Mouse (Mus musculus): ENCODE results near the gene Cd164l2. TPM values are rescaled to one million over a fixed set of nuclear protein-coding genes. Genes with fewer than 3 reads are reported as not detected.

The Cd164l2 gene
- polyA plus RNA-seq, 1 experiment = 0.22 TPM

GRCm38 (mm10) chr4:133170056-133170524 is 41.8 kb upstream of the Cd164l2 start:
- Histone ChIP-seq H3K79me2 (ENCODE audit: control insufficient read depth, insufficient read depth) (peaks cover 95% of the 10 kb centered on the region), H3K27me3 (ENCODE audit: control insufficient read depth, insufficient read depth, insufficient read length) (no peaks in the 10 kb centered on the region), H3K36me3 (ENCODE audit: control insufficient read depth, insufficient read depth) (no peaks in the 10 kb centered on the region), H3K4me3 (no peak overlapping the region), H3ac (ENCODE audit: control insufficient read depth, insufficient read length) (no peak overlapping the region), H3K4me2 (ENCODE audit: low read depth) (peak overlapping the region; percentile 53)
- TF ChIP-seq USF1 (IDR thresholded peaks at IDR 0.05; ENCODE audit: low read depth) = no peak
- no peak for TF ChIP-seq MAX (IDR thresholded peaks at IDR 0.05; ENCODE audit: low read depth)
- TF ChIP-seq MYOD1 (IDR thresholded peaks at IDR 0.05; ENCODE audit: control insufficient read depth in 1 of 3, insufficient read length in 2 of 3, low read depth in 2 of 3) = no peak
- TF ChIP-seq CEBPB (IDR thresholded peaks at IDR 0.05; ENCODE audit: insufficient read depth, poor library complexity, severe bottlenecking) = no peak
- TF ChIP-seq POLR2A (IDR thresholded peaks at IDR 0.05; ENCODE audit: insufficient read length, low read depth) = no peak
- no peak for TF ChIP-seq SRF (IDR thresholded peaks at IDR 0.05; ENCODE audit: control insufficient read depth, insufficient read length, low read depth)
- TF ChIP-seq MYOG (IDR thresholded peaks at IDR 0.05; ENCODE audit: control insufficient read depth in 1 of 3, insufficient read depth in 1 of 3, insufficient read length in 2 of 3, low read depth in 2 of 3) = no peak
- TF ChIP-seq TCF3 (IDR thresholded peaks at IDR 0.05; ENCODE audit: insufficient read length, low read depth) = no peak

GRCm38 (mm10) chr4:133170616-133171015 is 41.3 kb upstream of the Cd164l2 start:
- Histone ChIP-seq H3K4me2 (ENCODE audit: low read depth) (no peak overlapping the region), H3ac (ENCODE audit: control insufficient read depth, insufficient read length) (no peak overlapping the region)

GRCm38 (mm10) chr4:133172451-133172850 is 39.5 kb upstream of the Cd164l2 start:
- Histone ChIP-seq H3K27me3 (ENCODE audit: control insufficient read depth, insufficient read depth, insufficient read length) (no peaks in the 10 kb centered on the region), H3ac (ENCODE audit: control insufficient read depth, insufficient read length) (no peak overlapping the region), H3K36me3 (ENCODE audit: control insufficient read depth, insufficient read depth) (peaks cover 15% of the 10 kb centered on the region), H3K4me2 (ENCODE audit: low read depth) (no peak overlapping the region), H3K79me2 (ENCODE audit: control insufficient read depth, insufficient read depth) (peaks cover 96% of the 10 kb centered on the region), H3K4me3 (no peak overlapping the region)
- TF ChIP-seq CEBPB (IDR thresholded peaks at IDR 0.05; ENCODE audit: insufficient read depth, poor library complexity, severe bottlenecking) = no peak
- TF ChIP-seq POLR2AphosphoS2 (IDR thresholded peaks at IDR 0.05; ENCODE audit: insufficient read length, low read depth) = no peak
- TF ChIP-seq TCF12 (IDR thresholded peaks at IDR 0.05; ENCODE audit: insufficient read depth, poor library complexity, severe bottlenecking) = no peak
- TF ChIP-seq MYOG (IDR thresholded peaks at IDR 0.05; ENCODE audit: control insufficient read depth in 1 of 3, insufficient read depth in 1 of 3, insufficient read length in 2 of 3, low read depth in 2 of 3) = no peak
- no peak for TF ChIP-seq MAX (IDR thresholded peaks at IDR 0.05; ENCODE audit: low read depth)
- TF ChIP-seq USF1 (IDR thresholded peaks at IDR 0.05; ENCODE audit: low read depth) = no peak
- no peak for TF ChIP-seq E2F4 (IDR thresholded peaks at IDR 0.05; ENCODE audit: insufficient read depth)
- TF ChIP-seq MYOD1 (IDR thresholded peaks at IDR 0.05; ENCODE audit: control insufficient read depth in 1 of 3, insufficient read length in 2 of 3, low read depth in 2 of 3) = no peak
- no peak for TF ChIP-seq SRF (IDR thresholded peaks at IDR 0.05; ENCODE audit: control insufficient read depth, insufficient read length, low read depth)

More at GRCm38 (mm10) chr4:133170616-133171015, 41.3 kb upstream of the Cd164l2 start:
- Histone ChIP-seq H3K27me3 (ENCODE audit: control insufficient read depth, insufficient read depth, insufficient read length) (no peaks in the 10 kb centered on the region), H3K36me3 (ENCODE audit: control insufficient read depth, insufficient read depth) (no peaks in the 10 kb centered on the region), H3K4me3 (no peak overlapping the region), H3K79me2 (ENCODE audit: control insufficient read depth, insufficient read depth) (peaks cover 96% of the 10 kb centered on the region)
- TF ChIP-seq SRF (IDR thresholded peaks at IDR 0.05; ENCODE audit: control insufficient read depth, insufficient read length, low read depth) (no peak), CEBPB (IDR thresholded peaks at IDR 0.05; ENCODE audit: insufficient read depth, poor library complexity, severe bottlenecking) (no peak), MYOG (IDR thresholded peaks at IDR 0.05; ENCODE audit: control insufficient read depth in 1 of 3, insufficient read depth in 1 of 3, insufficient read length in 2 of 3, low read depth in 2 of 3) (no peak), USF1 (IDR thresholded peaks at IDR 0.05; ENCODE audit: low read depth) (no peak), REST (IDR thresholded peaks at IDR 0.05; ENCODE audit: insufficient read depth, insufficient read length) (no peak), MAX (IDR thresholded peaks at IDR 0.05; ENCODE audit: low read depth) (no peak), POLR2A (IDR thresholded peaks at IDR 0.05; ENCODE audit: insufficient read length, low read depth) (no peak), TCF3 (IDR thresholded peaks at IDR 0.05; ENCODE audit: insufficient read length, low read depth) (no peak), POLR2AphosphoS2 (IDR thresholded peaks at IDR 0.05; ENCODE audit: insufficient read length, low read depth) (no peak), TCF12 (IDR thresholded peaks at IDR 0.05; ENCODE audit: insufficient read depth, poor library complexity, severe bottlenecking) (no peak), MYOD1 (IDR thresholded peaks at IDR 0.05; ENCODE audit: control insufficient read depth in 1 of 3, insufficient read length in 2 of 3, low read depth in 2 of 3) (no peak), E2F4 (IDR thresholded peaks at IDR 0.05; ENCODE audit: insufficient read depth) (no peak)

- Histone ChIP-seq H3K36me3 (ENCODE audit: control insufficient read depth, insufficient read depth) (peaks cover 19% of the 10 kb centered on the region), H3K27me3 (ENCODE audit: control insufficient read depth, insufficient read depth, insufficient read length) (no peaks in the 10 kb centered on the region), H3K79me2 (ENCODE audit: control insufficient read depth, insufficient read depth) (peaks cover 99% of the 10 kb centered on the region), H3K4me3 (no peak overlapping the region), H3ac (ENCODE audit: control insufficient read depth, insufficient read length) (no peak overlapping the region), H3K4me2 (ENCODE audit: low read depth) (no peak overlapping the region)
- TF ChIP-seq SRF (IDR thresholded peaks at IDR 0.05; ENCODE audit: control insufficient read depth, insufficient read length, low read depth) (no peak), E2F4 (IDR thresholded peaks at IDR 0.05; ENCODE audit: insufficient read depth) (no peak)
These were observed 37.6 kb upstream of the Cd164l2 start for GRCm38 (mm10) chr4:133174361-133174760.

- H3ac ChIP-seq (ENCODE audit: control insufficient read depth, insufficient read length) = no peak overlapping the region
- no peak for TF ChIP-seq MAX (IDR thresholded peaks at IDR 0.05; ENCODE audit: low read depth)
- TF ChIP-seq USF1 (IDR thresholded peaks at IDR 0.05; ENCODE audit: low read depth) = no peak
- TF ChIP-seq REST (IDR thresholded peaks at IDR 0.05; ENCODE audit: insufficient read depth, insufficient read length) = no peak
- no peak for TF ChIP-seq TCF3 (IDR thresholded peaks at IDR 0.05; ENCODE audit: insufficient read length, low read depth)
- no peak for TF ChIP-seq MYOD1 (IDR thresholded peaks at IDR 0.05; ENCODE audit: control insufficient read depth in 1 of 3, insufficient read length in 2 of 3, low read depth in 2 of 3)
- TF ChIP-seq POLR2AphosphoS2 (IDR thresholded peaks at IDR 0.05; ENCODE audit: insufficient read length, low read depth) = no peak
- no peak for TF ChIP-seq TCF12 (IDR thresholded peaks at IDR 0.05; ENCODE audit: insufficient read depth, poor library complexity, severe bottlenecking)
- no peak for TF ChIP-seq E2F4 (IDR thresholded peaks at IDR 0.05; ENCODE audit: insufficient read depth)
- no peak for TF ChIP-seq SRF (IDR thresholded peaks at IDR 0.05; ENCODE audit: control insufficient read depth, insufficient read length, low read depth)
- no peak for TF ChIP-seq CEBPB (IDR thresholded peaks at IDR 0.05; ENCODE audit: insufficient read depth, poor library complexity, severe bottlenecking)
- no peak for TF ChIP-seq POLR2A (IDR thresholded peaks at IDR 0.05; ENCODE audit: insufficient read length, low read depth)
- no peak for TF ChIP-seq MYOG (IDR thresholded peaks at IDR 0.05; ENCODE audit: control insufficient read depth in 1 of 3, insufficient read depth in 1 of 3, insufficient read length in 2 of 3, low read depth in 2 of 3)
- H3K36me3 ChIP-seq (ENCODE audit: control insufficient read depth, insufficient read depth) = peaks cover 20% of the 10 kb centered on the region
- no peaks in the 10 kb centered on the region for H3K27me3 ChIP-seq (ENCODE audit: control insufficient read depth, insufficient read depth, insufficient read length)
- no peak overlapping the region for H3K4me3 ChIP-seq
- peaks cover 98% of the 10 kb centered on the region for H3K79me2 ChIP-seq (ENCODE audit: control insufficient read depth, insufficient read depth)
- H3K4me2 ChIP-seq (ENCODE audit: low read depth) = no peak overlapping the region
These were observed 36.7 kb upstream of the Cd164l2 start for GRCm38 (mm10) chr4:133175274-133175673.

Measured in myocyte (in vitro differentiated cells).